Mouse (Mus musculus): Measurements from ENCODE around the gene Lysmd1. TPM values are rescaled to one million over a fixed set of nuclear protein-coding genes. Genes with fewer than 3 reads are reported as not detected.
A peak's percentile ranks its signal among the peaks of the same experiment; 100 is the strongest.

Gene Lysmd1
- polyA plus RNA-seq, 1 experiment from 2014 or later: 39.1 TPM

DNA sequence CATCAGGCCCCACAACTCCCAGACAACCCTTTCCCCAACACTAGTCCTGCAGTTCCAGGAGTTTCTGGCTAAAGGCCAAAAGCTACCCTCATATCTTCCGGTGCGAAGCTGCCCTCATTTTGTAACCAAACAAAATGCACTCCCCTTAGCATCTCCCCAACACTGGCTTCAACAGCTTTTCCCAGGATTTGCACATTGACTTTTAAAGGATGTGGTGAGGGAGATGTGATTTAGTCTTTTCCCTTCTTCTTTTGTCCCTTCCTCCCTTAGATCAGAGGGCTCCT lies 28.4 kb downstream of the Lysmd1 start:
- ATAC-seq (ENCODE audit: low read depth): no peak
- Histone ChIP-seq H3K27me3 (0 out of 2 replicates have a peak, but pooled peaks cover 6% of the 10 kb centered on the region), H3K4me3 (peak overlapping the region; percentile 91), H3K27ac (replicated peaks) (peak overlapping the region; percentile 89), H3K36me3 (peaks cover 40% of the 10 kb centered on the region), H3K9ac (peak overlapping the region; percentile 97), H3K9me3 (no peaks in the 10 kb centered on the region), H3K4me2 (peak overlapping the region; percentile 84), H3K4me1 (replicated peaks) (peaks cover 46% of the 10 kb centered on the region)
- WGBS: 30% methylated on average over 2 of the region's 2 CpGs

GRCm38 (mm10) chr3:95163419-95164255 lies 29.7 kb downstream of the Lysmd1 start:
- peaks cover 53% of the 10 kb centered on the region for H3K36me3 ChIP-seq
- H3K27me3 ChIP-seq: peaks cover 19% of the 10 kb centered on the region
- peak overlapping the region; percentile 91 for H3K4me3 ChIP-seq
- H3K4me2 ChIP-seq: peak overlapping the region; percentile 84
- peaks cover 46% of the 10 kb centered on the region for H3K4me1 ChIP-seq (replicated peaks)
- H3K27ac ChIP-seq (replicated peaks): peak overlapping the region; percentile 18; the same call in 1 of the 2 replicates
- no peaks in the 10 kb centered on the region for H3K9me3 ChIP-seq
- no peak for ATAC-seq (ENCODE audit: low read depth)
- 57% methylated on average over 11 of the region's 11 CpGs for WGBS
- H3K9ac ChIP-seq: peak overlapping the region; percentile 97

DNA sequence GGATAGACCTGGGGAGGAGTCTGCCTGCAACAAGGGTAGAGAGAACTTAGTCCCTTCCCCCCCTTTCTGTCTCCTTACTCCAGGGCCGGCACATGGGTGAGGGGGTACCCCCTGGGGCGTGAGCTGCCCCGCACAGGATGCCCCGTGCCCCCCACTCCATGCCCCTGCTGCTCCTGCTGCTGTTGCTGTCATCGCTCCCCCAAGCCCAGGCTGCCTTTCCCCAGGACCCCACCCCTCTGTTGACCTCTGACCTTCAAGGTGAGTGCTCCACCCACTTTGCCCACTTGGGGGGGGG lies 30.3 kb downstream of the Lysmd1 start:
- no peaks in the 10 kb centered on the region for H3K9me3 ChIP-seq
- H3K27me3 ChIP-seq: peaks cover 25% of the 10 kb centered on the region
- peak overlapping the region; percentile 84 for H3K4me2 ChIP-seq
- no peak overlapping the region for H3K27ac ChIP-seq (replicated peaks)
- 61% methylated on average over 4 of the region's 5 CpGs for WGBS
- peak overlapping the region; percentile 97; the same call in 1 of the 2 replicates for H3K9ac ChIP-seq
- H3K36me3 ChIP-seq: peaks cover 59% of the 10 kb centered on the region
- H3K4me1 ChIP-seq (replicated peaks): peaks cover 45% of the 10 kb centered on the region
- peak overlapping the region; percentile 91; the same call in 1 of the 2 replicates for H3K4me3 ChIP-seq
- no peak for ATAC-seq (ENCODE audit: low read depth)

DNA sequence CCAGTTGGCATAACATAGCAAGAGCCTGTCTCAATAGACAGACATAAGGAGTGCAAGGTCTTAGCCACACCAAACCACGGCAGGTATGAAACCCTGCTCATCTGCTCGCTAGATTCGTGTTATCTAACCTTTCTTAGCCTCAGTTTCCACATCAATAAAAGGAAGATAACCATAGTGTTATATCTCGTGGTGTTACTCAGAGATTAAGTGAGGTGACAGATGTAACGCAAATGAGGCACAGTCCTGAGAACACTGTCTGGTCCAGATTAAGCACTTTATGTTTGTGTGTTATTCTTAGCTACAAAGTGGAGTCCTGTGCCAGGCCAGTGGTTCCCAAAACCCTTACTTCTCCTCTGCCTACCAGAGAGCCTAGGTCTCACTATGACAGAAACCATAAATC lies 31.0 kb downstream of the Lysmd1 start:
- no peak overlapping the region for H3K9ac ChIP-seq
- no peak overlapping the region for H3K27ac ChIP-seq (replicated peaks)
- WGBS: 87% methylated on average over 5 of the region's 5 CpGs
- H3K4me3 ChIP-seq: no peak overlapping the region
- peaks cover 32% of the 10 kb centered on the region for H3K27me3 ChIP-seq
- peaks cover 65% of the 10 kb centered on the region for H3K36me3 ChIP-seq
- H3K4me2 ChIP-seq: no peak overlapping the region
- no peak for ATAC-seq (ENCODE audit: low read depth)
- no peaks in the 10 kb centered on the region for H3K9me3 ChIP-seq
- peaks cover 38% of the 10 kb centered on the region for H3K4me1 ChIP-seq (replicated peaks)

DNA sequence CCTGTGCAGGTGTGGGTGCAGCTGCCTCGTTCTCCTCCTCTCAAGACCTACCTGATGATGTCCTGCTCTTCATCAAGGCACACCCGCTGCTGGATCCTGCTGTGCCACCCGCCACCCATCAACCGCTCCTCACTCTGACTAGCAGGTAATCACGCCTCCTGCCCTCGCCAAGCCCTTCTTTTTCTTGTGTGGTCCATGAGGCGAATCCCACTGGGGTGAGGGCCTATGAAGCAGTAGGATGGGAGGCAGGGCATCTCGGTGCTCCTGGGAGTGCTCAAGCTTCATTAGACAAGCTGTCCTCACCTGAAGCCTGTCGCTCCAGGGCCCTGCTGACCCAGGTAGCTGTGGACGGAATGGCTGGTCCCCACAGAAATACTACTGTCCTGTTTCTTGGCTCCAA lies 36.1 kb downstream of the Lysmd1 start:
- Histone ChIP-seq H3K27me3 (peaks cover 64% of the 10 kb centered on the region), H3K36me3 (peaks cover 92% of the 10 kb centered on the region), H3K27ac (replicated peaks) (no peak overlapping the region), H3K4me1 (replicated peaks) (peaks cover 21% of the 10 kb centered on the region), H3K9ac (no peak overlapping the region), H3K4me3 (no peak overlapping the region), H3K9me3 (no peaks in the 10 kb centered on the region), H3K4me2 (no peak overlapping the region)
- 90% methylated on average over 10 of the region's 10 CpGs for WGBS
- no peak for ATAC-seq (ENCODE audit: low read depth)

DNA sequence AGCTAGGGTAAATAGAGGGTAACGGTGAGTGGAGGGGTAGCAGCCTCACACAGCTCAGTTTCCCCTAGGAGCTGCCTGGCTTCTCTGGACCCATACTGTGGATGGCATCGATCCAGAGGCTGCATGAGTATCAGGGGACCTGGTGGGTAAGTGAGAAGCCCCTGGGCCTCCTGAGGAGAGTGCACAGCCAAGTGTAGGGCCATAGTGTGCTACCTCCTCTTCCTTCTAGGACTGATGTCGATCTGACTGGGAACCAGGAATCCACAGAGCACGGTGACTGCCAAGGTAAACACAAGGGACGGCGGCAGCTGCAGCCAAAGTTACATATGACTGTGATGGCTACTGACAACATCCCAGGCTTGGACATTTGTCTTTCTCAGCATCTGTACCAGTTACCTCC lies 37.2 kb downstream of the Lysmd1 start:
- ATAC-seq (ENCODE audit: low read depth): no peak
- Histone ChIP-seq H3K4me3 (no peak overlapping the region), H3K9ac (no peak overlapping the region), H3K9me3 (no peaks in the 10 kb centered on the region), H3K36me3 (peaks cover 81% of the 10 kb centered on the region), H3K4me1 (replicated peaks) (peaks cover 18% of the 10 kb centered on the region), H3K4me2 (no peak overlapping the region), H3K27me3 (peaks cover 64% of the 10 kb centered on the region), H3K27ac (replicated peaks) (no peak overlapping the region)
- 81% methylated on average over 6 of the region's 6 CpGs for WGBS

DNA sequence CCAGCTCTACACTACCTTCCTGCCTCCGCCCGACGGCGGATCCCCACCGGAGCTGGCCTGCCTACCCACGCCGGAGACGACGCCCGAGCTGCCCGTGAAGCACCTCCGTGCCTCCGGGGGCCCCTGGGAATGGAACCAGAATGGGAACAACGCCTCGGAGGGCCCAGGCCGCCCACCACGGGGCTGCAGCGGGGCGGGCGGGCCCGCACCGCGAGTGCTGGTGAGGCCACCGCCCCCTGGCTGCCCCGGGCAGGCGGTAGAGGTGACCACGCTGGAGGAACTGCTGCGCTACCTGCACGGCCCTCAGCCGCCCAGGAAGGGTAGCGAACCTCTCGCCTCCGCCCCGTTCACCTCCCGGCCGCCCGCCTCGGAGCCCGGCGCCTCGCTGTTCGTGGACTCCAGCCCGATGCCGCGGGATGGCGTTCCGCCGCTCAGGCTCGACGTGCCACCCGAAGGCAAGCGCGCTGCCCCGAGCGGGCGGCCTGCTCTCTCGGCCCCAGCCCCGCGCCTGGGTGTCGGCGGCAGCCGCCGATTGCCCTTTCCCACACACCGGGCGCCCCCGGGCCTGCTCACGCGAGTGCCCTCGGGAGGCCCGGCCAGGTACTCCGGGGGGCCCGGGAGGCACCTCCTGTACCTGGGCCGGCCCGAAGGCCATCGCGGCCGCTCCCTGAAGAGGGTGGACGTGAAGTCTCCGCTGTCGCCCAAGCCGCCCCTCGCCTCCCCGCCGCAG lies 38.8 kb downstream of the Lysmd1 start:
- H3K4me3 ChIP-seq: peak overlapping the region; percentile 20; the same call in 1 of the 2 replicates
- peak overlapping the region; percentile 45; the same call in 1 of the 2 replicates for H3K4me2 ChIP-seq
- 0 out of 2 replicates have a peak, but pooled peaks have one; percentile 6 for ATAC-seq (ENCODE audit: low read depth)
- 18% methylated on average over 81 of the region's 84 CpGs for whole genome bisulfite sequencing
- no peaks in the 10 kb centered on the region for H3K9me3 ChIP-seq
- H3K9ac ChIP-seq: peak overlapping the region; percentile 38; the same call in 1 of the 2 replicates
- H3K36me3 ChIP-seq: peaks cover 65% of the 10 kb centered on the region
- H3K27me3 ChIP-seq: peaks cover 54% of the 10 kb centered on the region
- H3K4me1 ChIP-seq (replicated peaks): peaks cover 18% of the 10 kb centered on the region
- H3K27ac ChIP-seq (replicated peaks): no peak overlapping the region

DNA sequence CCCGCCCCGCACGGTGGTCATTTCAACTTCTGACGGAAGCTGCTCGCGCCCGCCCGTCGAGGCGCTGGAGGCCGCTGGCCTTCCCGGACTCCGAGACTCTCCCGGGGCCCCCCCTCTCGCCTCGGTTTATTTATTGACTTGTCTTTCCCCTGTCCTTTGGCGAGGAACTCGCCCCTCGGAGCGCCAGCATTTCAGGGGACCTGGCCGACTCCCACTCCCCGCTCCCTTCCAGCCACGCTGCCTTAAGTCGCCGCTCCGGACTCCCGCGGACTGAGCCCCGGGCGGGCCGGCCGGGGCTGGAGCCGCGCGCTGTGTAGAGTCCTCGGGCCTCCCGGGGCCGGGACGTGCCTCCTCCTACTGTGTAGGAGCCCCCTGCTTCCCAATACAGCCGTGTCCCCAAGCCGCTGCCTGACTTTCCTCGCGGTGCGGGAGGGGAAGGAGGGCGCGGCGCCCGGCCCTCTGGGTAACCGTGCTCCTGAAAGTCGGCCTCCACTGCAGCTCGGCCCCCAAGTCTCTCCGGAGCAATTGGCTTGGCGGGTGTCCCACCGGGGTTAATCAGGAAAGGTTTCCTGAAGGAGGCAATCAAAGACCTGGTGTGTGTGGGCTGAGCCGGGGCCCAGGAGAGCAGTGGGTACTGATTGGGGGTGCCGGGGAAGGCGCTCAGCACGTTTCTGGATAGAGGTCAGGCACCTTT lies 39.5 kb downstream of the Lysmd1 start:
- no peaks in the 10 kb centered on the region for H3K9me3 ChIP-seq
- H3K27me3 ChIP-seq: peaks cover 47% of the 10 kb centered on the region
- peaks cover 18% of the 10 kb centered on the region for H3K4me1 ChIP-seq (replicated peaks)
- H3K36me3 ChIP-seq: peaks cover 58% of the 10 kb centered on the region
- H3K4me3 ChIP-seq: peak overlapping the region; percentile 20
- 6% methylated on average over 57 of the region's 58 CpGs for WGBS
- H3K4me2 ChIP-seq: peak overlapping the region; percentile 45
- H3K9ac ChIP-seq: 0 out of 2 replicates have a peak overlapping the region, but pooled peaks have one; percentile 26
- 0 out of 2 replicates have a peak, but pooled peaks have one; percentile 32 for ATAC-seq (ENCODE audit: low read depth)
- H3K27ac ChIP-seq (replicated peaks): no peak overlapping the region

DNA sequence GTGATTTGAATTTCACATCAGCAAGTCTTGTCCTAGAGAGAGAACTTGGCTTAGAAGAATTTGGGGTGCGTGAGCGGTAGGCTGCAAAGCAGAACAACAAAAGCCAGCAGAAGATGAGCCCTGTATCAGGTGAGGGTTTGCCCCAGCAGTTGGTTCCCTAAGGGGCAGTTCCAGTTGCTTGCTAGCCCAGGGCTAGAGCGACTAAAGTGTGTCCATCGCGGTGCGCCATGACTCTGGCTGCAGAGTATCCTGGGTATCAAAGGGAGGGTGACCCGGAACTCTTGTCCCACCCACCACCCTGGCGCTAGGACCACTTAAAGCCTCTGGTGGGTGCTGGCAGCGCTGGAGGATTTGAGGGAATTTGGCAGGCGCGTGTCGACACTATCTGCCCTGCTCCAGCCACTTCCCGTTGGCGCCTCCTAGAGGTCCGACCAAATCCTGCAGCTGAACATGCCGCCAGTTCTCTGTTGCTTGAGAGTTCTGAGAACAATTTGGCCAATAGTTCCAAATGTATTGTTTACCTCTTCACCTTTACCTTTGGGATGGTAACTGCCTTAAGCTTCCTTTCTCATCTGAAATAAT lies 40.2 kb downstream of the Lysmd1 start:
- Histone ChIP-seq H3K27ac (replicated peaks) (no peak overlapping the region), H3K36me3 (peaks cover 51% of the 10 kb centered on the region), H3K9me3 (no peaks in the 10 kb centered on the region), H3K9ac (0 out of 2 replicates have a peak overlapping the region, but pooled peaks have one; percentile 38), H3K27me3 (peaks cover 40% of the 10 kb centered on the region), H3K4me1 (replicated peaks) (peaks cover 18% of the 10 kb centered on the region), H3K4me2 (peak overlapping the region; percentile 45), H3K4me3 (0 out of 2 replicates have a peak overlapping the region, but pooled peaks have one; percentile 20)
- ATAC-seq (ENCODE audit: low read depth): peak; percentile 44; the same call in 1 of the 2 replicates
- 3% methylated on average over 16 of the region's 16 CpGs for WGBS

DNA sequence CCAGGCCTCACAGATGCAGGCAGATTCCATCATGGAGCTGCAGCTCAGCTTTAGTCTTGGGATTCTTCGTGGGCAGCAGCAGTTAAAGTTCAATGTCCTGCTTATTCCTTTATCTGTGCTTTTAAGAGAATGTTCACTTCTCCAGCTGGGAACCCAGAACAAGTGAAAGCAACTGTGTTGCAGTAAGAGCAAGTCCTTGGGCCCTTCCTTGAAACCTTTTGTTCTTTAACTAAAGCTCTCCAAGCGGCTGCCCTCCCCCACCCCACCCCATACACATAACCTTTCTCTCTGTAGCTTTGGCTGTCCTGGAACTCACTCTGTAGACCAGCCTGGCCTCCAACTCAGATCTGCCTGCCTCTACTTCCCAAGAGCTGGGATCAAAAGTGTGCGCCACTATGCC lies 42.6 kb downstream of the Lysmd1 start:
- 53% methylated on average over 3 of the region's 3 CpGs for WGBS
- Histone ChIP-seq H3K27me3 (peaks cover 16% of the 10 kb centered on the region), H3K9ac (no peak overlapping the region), H3K4me3 (no peak overlapping the region), H3K27ac (replicated peaks) (no peak overlapping the region), H3K4me2 (no peak overlapping the region), H3K9me3 (no peaks in the 10 kb centered on the region), H3K36me3 (peaks cover 27% of the 10 kb centered on the region), H3K4me1 (replicated peaks) (peaks cover 18% of the 10 kb centered on the region)
- no peak for ATAC-seq (ENCODE audit: low read depth)

GRCm38 (mm10) chr3:95177583-95177982 lies 43.7 kb downstream of the Lysmd1 start:
- Histone ChIP-seq H3K4me3 (no peak overlapping the region), H3K27ac (replicated peaks) (no peak overlapping the region), H3K36me3 (peaks cover 16% of the 10 kb centered on the region), H3K4me2 (no peak overlapping the region), H3K9ac (no peak overlapping the region), H3K9me3 (no peaks in the 10 kb centered on the region), H3K4me1 (replicated peaks) (peaks cover 16% of the 10 kb centered on the region), H3K27me3 (peaks cover 5% of the 10 kb centered on the region)
- WGBS: 68% methylated on average over 6 of the region's 6 CpGs
- no peak for ATAC-seq (ENCODE audit: low read depth)
